Mouse (Mus musculus) bone marrow, adult 2 months (tissue): Measurements from ENCODE around the gene Zfp800.

Experiments
- CTCF ChIP-seq: fragments of 200-500 bp; IDR thresholded peaks from 2 replicates; pipeline ENCODE4 v1.5.1; 2011; ENCODE audit warnings: low read length, control low read depth; ENCODE audit not compliant: control insufficient read depth, insufficient read depth
- POLR2A ChIP-seq: fragments of 200-500 bp; IDR thresholded peaks from 2 replicates; pipeline ENCODE4 v1.6.1; 2011; ENCODE audit warnings: low read depth, mild to moderate bottlenecking, control low read depth, low read length, borderline replicate concordance; ENCODE audit not compliant: control insufficient read depth

- TF ChIP-seq CTCF (no peak), POLR2A (no peak)
Observed at GRCm38 (mm10) chr6:28315208-28315607, 82.6 kb downstream of the Zfp800 start.
